Mouse (Mus musculus): ENCODE results near the gene Muc4. TPM values are rescaled to one million over a fixed set of nuclear protein-coding genes. Genes with fewer than 3 reads are reported as not detected.

Gene Muc4
- polyA plus RNA-seq, 1 experiment from 2014 or later: 2.5 TPM

DNA sequence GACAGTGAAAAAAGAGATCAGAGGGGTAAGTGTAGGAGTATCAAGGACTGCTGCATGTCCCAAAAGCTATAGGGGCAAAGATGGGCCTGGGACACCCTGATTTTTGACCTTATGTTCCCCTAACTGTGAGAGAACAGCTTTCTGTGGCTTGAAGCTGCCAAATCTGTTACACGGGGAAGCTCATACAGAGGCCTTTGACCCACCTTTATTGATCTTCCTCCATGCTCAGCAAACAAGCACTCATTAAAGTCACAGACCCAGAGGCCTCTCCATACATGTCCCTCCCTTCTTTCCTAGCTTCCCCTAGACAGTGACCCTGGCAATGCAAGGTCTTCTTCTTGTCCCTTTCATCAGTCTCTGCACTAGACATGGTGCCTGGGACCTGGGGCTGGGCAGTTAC lies 7.0 kb upstream of the Muc4 start:
- Histone ChIP-seq H3K4me2 (replicated peaks) (0 out of 2 replicates have a peak overlapping the region, but pooled peaks have one; percentile 7), H3K9me3 (no peaks in the 10 kb centered on the region), H3K27me3 (replicated peaks) (no peaks in the 10 kb centered on the region), H3K9ac (no peak overlapping the region), H3K4me1 (replicated peaks) (peaks cover 7% of the 10 kb centered on the region; the same call in 1 of the 2 replicates), H3K4me3 (replicated peaks) (no peak overlapping the region), H3K27ac (peak overlapping the region; percentile 54; the same call in 1 of the 2 replicates), H3K36me3 (no peaks in the 10 kb centered on the region)
- 45% methylated on average over 1 of the region's 1 CpGs for WGBS
- peak; percentile 83 for ATAC-seq

DNA sequence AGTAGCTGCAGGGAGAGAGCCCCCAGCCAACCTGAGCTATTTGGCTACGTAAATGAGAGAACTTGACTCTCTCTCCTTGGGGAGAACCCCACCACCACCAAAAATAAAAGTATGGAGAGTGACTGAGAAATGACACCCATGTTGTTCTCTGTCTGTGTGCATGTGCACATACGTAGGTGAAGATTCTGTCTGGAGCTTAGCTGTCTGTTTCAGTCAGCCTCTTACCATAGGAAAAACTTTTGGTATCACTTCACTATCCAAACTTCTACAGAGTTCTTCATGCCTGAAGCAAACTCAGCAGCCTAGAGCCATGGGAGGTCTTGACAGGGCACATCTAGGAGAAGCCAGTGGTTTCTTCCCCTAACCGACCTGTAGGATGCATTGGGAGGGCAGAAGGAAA lies 2.5 kb upstream of the Muc4 start:
- no peaks in the 10 kb centered on the region for H3K36me3 ChIP-seq
- H3K9ac ChIP-seq: no peak overlapping the region
- ATAC-seq: no peak
- no peaks in the 10 kb centered on the region for H3K27me3 ChIP-seq (replicated peaks)
- no peaks in the 10 kb centered on the region for H3K9me3 ChIP-seq
- no peak overlapping the region for H3K4me2 ChIP-seq (replicated peaks)
- no peak overlapping the region for H3K4me3 ChIP-seq (replicated peaks)
- H3K4me1 ChIP-seq (replicated peaks): peaks cover 6% of the 10 kb centered on the region; the same call in 1 of the 2 replicates
- H3K27ac ChIP-seq: no peak overlapping the region
- WGBS: 90% methylated on average over 3 of the region's 3 CpGs

- ATAC-seq: peak; percentile 56
- Histone ChIP-seq H3K4me3 (replicated peaks) (no peak overlapping the region), H3K27ac (peak overlapping the region; percentile 17; the same call in 1 of the 2 replicates), H3K27me3 (replicated peaks) (no peaks in the 10 kb centered on the region), H3K9ac (no peak overlapping the region), H3K4me1 (replicated peaks) (peaks cover 15% of the 10 kb centered on the region), H3K9me3 (no peaks in the 10 kb centered on the region), H3K4me2 (replicated peaks) (peak overlapping the region; percentile 34; the same call in 1 of the 2 replicates), H3K36me3 (no peaks in the 10 kb centered on the region)
- 44% methylated on average over 3 of the region's 3 CpGs for WGBS
Measured at GRCm38 (mm10) chr16:32736022-32736421, 336 bp downstream of the Muc4 start.

GRCm38 (mm10) chr16:32740003-32740663 lies 4.4 kb downstream of the Muc4 start:
- Histone ChIP-seq H3K4me3 (replicated peaks) (no peak overlapping the region), H3K4me2 (replicated peaks) (0 out of 2 replicates have a peak overlapping the region, but pooled peaks have one; percentile 27), H3K4me1 (replicated peaks) (peaks cover 21% of the 10 kb centered on the region), H3K36me3 (no peaks in the 10 kb centered on the region), H3K27ac (peak overlapping the region; percentile 75), H3K27me3 (replicated peaks) (no peaks in the 10 kb centered on the region), H3K9ac (no peak overlapping the region), H3K9me3 (no peaks in the 10 kb centered on the region)
- peak; percentile 79 for ATAC-seq
- 56% methylated on average over 8 of the region's 8 CpGs for WGBS

- Histone ChIP-seq H3K9me3 (no peaks in the 10 kb centered on the region), H3K9ac (no peak overlapping the region), H3K27ac (no peak overlapping the region), H3K4me2 (replicated peaks) (no peak overlapping the region), H3K4me3 (replicated peaks) (no peak overlapping the region), H3K4me1 (replicated peaks) (peaks cover 15% of the 10 kb centered on the region), H3K27me3 (replicated peaks) (no peaks in the 10 kb centered on the region), H3K36me3 (no peaks in the 10 kb centered on the region)
- WGBS: 75% methylated on average over 9 of the region's 9 CpGs
- no peak for ATAC-seq
Measured at GRCm38 (mm10) chr16:32741366-32741765, 5.7 kb downstream of the Muc4 start.

DNA sequence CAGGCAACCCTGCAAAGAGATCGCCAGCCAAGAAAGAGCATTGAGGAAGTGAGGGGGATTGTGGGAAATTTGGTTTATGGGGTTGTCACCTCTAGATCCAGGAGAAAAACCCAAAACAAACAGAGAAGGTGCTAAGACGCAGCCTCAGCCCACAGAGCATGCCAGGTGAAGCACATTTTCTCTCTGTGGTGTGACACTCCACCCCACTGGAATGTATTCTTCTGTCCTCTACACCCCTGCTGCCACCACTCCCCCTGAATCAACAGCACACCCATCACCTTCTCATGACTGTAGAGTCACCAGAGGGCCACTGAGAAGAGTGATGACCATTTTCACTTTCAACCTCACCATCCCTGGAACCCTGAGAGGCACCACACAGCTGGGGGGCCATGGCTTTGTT lies 7.0 kb downstream of the Muc4 start:
- ATAC-seq: no peak
- H3K4me3 ChIP-seq (replicated peaks): no peak overlapping the region

DNA sequence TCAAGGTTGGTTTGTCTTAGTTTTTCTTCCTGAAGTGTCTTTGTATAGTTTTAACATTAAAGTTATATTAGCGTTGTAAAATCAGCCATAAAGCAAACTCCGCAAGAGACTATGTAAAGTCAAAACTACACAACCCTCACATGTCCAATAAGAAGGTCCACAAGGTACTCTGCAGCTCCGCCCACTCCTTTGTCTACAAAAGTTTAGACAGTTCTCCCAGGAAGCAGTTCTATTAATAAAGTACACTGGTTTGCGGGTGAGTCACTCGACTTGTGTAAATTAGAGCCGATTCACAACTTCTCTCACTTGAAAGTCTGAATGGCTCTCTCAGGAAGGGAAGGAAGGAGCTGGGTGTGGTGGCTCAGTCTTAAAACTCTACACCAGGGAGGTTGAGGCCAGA lies 10.2 kb downstream of the Muc4 start:
- Histone ChIP-seq H3K27me3 (replicated peaks) (no peaks in the 10 kb centered on the region), H3K4me3 (replicated peaks) (no peak overlapping the region), H3K4me1 (replicated peaks) (peaks cover 7% of the 10 kb centered on the region; the same call in 1 of the 2 replicates), H3K9me3 (no peaks in the 10 kb centered on the region), H3K9ac (no peak overlapping the region), H3K4me2 (replicated peaks) (no peak overlapping the region), H3K36me3 (no peaks in the 10 kb centered on the region), H3K27ac (peak overlapping the region; percentile 57)
- peak; percentile 85 for ATAC-seq
- WGBS: 40% methylated on average over 6 of the region's 6 CpGs

More for the DNA sequence above, 7.0 kb downstream of the Muc4 start:
- peaks cover 15% of the 10 kb centered on the region for H3K4me1 ChIP-seq (replicated peaks)
- no peaks in the 10 kb centered on the region for H3K36me3 ChIP-seq
- no peak overlapping the region for H3K27ac ChIP-seq
- H3K27me3 ChIP-seq (replicated peaks): no peaks in the 10 kb centered on the region
- WGBS: 65% methylated on average over 2 of the region's 2 CpGs
- no peaks in the 10 kb centered on the region for H3K9me3 ChIP-seq
- no peak overlapping the region for H3K4me2 ChIP-seq (replicated peaks)
- no peak overlapping the region for H3K9ac ChIP-seq

DNA sequence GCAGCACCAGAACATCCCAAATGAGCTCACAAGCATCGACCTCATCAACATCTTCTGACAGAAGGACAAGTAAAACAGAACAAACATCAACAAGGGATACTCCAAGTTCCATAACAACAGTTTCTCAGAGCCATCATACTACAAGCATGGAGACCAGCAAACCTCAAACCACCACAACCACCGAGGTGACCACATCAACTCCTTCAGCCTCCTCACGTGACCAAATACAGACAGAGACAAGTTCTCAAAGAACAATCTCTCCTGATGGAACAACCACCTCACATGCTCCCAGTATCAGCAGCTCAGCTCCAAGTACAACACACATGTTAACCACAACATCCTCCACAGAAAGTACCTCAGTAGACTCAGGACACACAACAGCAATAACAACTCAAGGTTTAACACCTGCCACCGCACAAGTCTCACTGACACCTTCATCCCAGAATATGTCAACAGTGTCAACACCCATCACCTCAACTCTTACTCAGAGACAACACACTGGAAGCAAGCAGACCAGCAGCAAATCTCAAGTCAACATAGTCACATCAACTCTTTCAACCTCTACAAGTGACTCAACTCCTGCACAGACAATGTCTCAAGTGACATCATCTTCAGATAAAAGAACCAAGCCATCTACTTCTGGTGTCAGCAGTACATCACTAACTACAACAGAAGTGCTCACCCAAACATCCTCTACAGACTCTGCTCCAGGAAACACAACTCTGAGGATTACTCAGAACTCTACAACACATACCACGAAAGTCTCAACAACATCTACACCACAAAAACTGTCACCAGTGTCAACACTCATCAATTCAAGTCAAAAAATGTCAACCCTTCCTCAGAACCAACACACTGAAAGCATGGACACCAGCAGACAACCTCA lies 14.8 kb downstream of the Muc4 start:
- no peaks in the 10 kb centered on the region for H3K9me3 ChIP-seq
- WGBS: 77% methylated on average over 5 of the region's 5 CpGs

GRCm38 (mm10) chr16:32764550-32764949 lies 28.9 kb downstream of the Muc4 start:
- Histone ChIP-seq H3K4me3 (replicated peaks) (no peak overlapping the region), H3K27ac (no peak overlapping the region), H3K9ac (no peak overlapping the region), H3K36me3 (no peaks in the 10 kb centered on the region), H3K4me1 (replicated peaks) (no peaks in the 10 kb centered on the region), H3K4me2 (replicated peaks) (no peak overlapping the region), H3K9me3 (no peaks in the 10 kb centered on the region), H3K27me3 (replicated peaks) (no peaks in the 10 kb centered on the region)
- no peak for ATAC-seq
- WGBS: 85% methylated on average over 2 of the region's 2 CpGs

More for the DNA sequence above, 14.8 kb downstream of the Muc4 start:
- no peaks in the 10 kb centered on the region; the same call in 1 of the 2 replicates for H3K4me1 ChIP-seq (replicated peaks)
- H3K27me3 ChIP-seq (replicated peaks): no peaks in the 10 kb centered on the region
- H3K36me3 ChIP-seq: no peaks in the 10 kb centered on the region
- no peak overlapping the region for H3K9ac ChIP-seq
- no peak overlapping the region for H3K4me2 ChIP-seq (replicated peaks)
- no peak overlapping the region for H3K4me3 ChIP-seq (replicated peaks)
- no peak for ATAC-seq
- no peak overlapping the region for H3K27ac ChIP-seq

- Histone ChIP-seq H3K27me3 (replicated peaks) (no peaks in the 10 kb centered on the region), H3K36me3 (no peaks in the 10 kb centered on the region), H3K27ac (no peak overlapping the region), H3K9ac (no peak overlapping the region), H3K4me2 (replicated peaks) (no peak overlapping the region), H3K9me3 (no peaks in the 10 kb centered on the region), H3K4me3 (replicated peaks) (no peak overlapping the region), H3K4me1 (replicated peaks) (no peaks in the 10 kb centered on the region)
- 67% methylated on average over 6 of the region's 6 CpGs for WGBS
- ATAC-seq: no peak
Measured at GRCm38 (mm10) chr16:32764961-32765360, 29.3 kb downstream of the Muc4 start.

- Histone ChIP-seq H3K27me3 (replicated peaks) (no peaks in the 10 kb centered on the region), H3K27ac (no peak overlapping the region), H3K9ac (no peak overlapping the region), H3K9me3 (no peaks in the 10 kb centered on the region), H3K4me2 (replicated peaks) (no peak overlapping the region), H3K36me3 (no peaks in the 10 kb centered on the region), H3K4me3 (replicated peaks) (no peak overlapping the region), H3K4me1 (replicated peaks) (no peaks in the 10 kb centered on the region)
- ATAC-seq: no peak
- WGBS: 93% methylated on average over 7 of the region's 7 CpGs
Measured at GRCm38 (mm10) chr16:32766904-32767303, 31.2 kb downstream of the Muc4 start.

- H3K27ac ChIP-seq: no peak overlapping the region
- no peak for ATAC-seq
- WGBS: 68% methylated on average over 10 of the region's 10 CpGs
- H3K9ac ChIP-seq: no peak overlapping the region
- H3K9me3 ChIP-seq: no peaks in the 10 kb centered on the region
- no peak overlapping the region for H3K4me2 ChIP-seq (replicated peaks)
- H3K36me3 ChIP-seq: no peaks in the 10 kb centered on the region
- no peaks in the 10 kb centered on the region for H3K4me1 ChIP-seq (replicated peaks)
- H3K27me3 ChIP-seq (replicated peaks): no peaks in the 10 kb centered on the region
- H3K4me3 ChIP-seq (replicated peaks): no peak overlapping the region
Measured at GRCm38 (mm10) chr16:32776676-32777075, 41.0 kb downstream of the Muc4 start.
